Comparison of ENCODE assay signal across 26 mouse cellular contexts in genomic region chr7:96597871-96598270, GRCm38 (mm10).
DNase-seq lines count a peak whose midpoint lies in the region; ATAC-seq and TF ChIP-seq lines count a peak whose summit lies in the region.
"Had no signal": no experiment of that assay in that cellular context is flagged by ENCODE, and none has a peak within 500 bp of the region (broad histone marks: within the 10 kb centered on the region; RNA-seq: fewer than 3 reads in every experiment).

No protein-coding gene starts in this region.

- peaks cover 5% of the 10 kb centered on the region; the same call in 1 of the 2 replicates for H3K27me3 ChIP-seq in forebrain, embryonic 10.5 days (ENCODE audit: poor library complexity, severe bottlenecking)
- H3K27me3 ChIP-seq in forebrain, embryonic 14.5 days (replicated peaks; ENCODE audit: control insufficient read depth, insufficient read depth, low read length), result no peaks in the 10 kb centered on the region
- H3K27me3 ChIP-seq in hindbrain, postnatal 0 days (ENCODE audit: insufficient read depth, low read length), result no peaks in the 10 kb centered on the region
- H3K27me3 ChIP-seq in hindbrain, embryonic 12.5 days, result no peaks in the 10 kb centered on the region
- H3K27me3 ChIP-seq in limb, embryonic 10.5 days (ENCODE audit: low read depth, poor library complexity, severe bottlenecking), result no peaks in the 10 kb centered on the region
- H3K27me3 ChIP-seq: embryonic facial prominence, embryonic 12.5 days; embryonic facial prominence, embryonic 15.5 days; heart, embryonic 12.5 days; heart, embryonic 15.5 days had no signal

- TF ChIP-seq CTCF in hindbrain, postnatal 0 days (IDR thresholded peaks at IDR 0.05; ENCODE audit: low read depth), result no peak

- no peak overlapping the region for H3K4me2 ChIP-seq in forebrain, embryonic 14.5 days (ENCODE audit: low read length)
- no peak overlapping the region for H3K4me2 ChIP-seq in hindbrain, postnatal 0 days (ENCODE audit: low read depth, low read length)
- H3K4me2 ChIP-seq in hindbrain, embryonic 12.5 days (replicated peaks), result no peak overlapping the region
- H3K4me2 ChIP-seq: embryonic facial prominence, embryonic 12.5 days; embryonic facial prominence, embryonic 15.5 days; heart, embryonic 12.5 days; heart, embryonic 15.5 days; hindbrain, embryonic 14.5 days had no signal

- H3K9ac ChIP-seq in forebrain, embryonic 14.5 days (ENCODE audit: low read length), result no peak overlapping the region
- no peak overlapping the region for H3K9ac ChIP-seq in hindbrain, postnatal 0 days (replicated peaks; ENCODE audit: low read length)
- no peak overlapping the region for H3K9ac ChIP-seq in hindbrain, embryonic 12.5 days
- H3K9ac ChIP-seq: embryonic facial prominence, embryonic 12.5 days; embryonic facial prominence, embryonic 15.5 days; forebrain, postnatal 0 days; heart, embryonic 12.5 days; heart, embryonic 15.5 days; hindbrain, embryonic 14.5 days had no signal

- H3K9me3 ChIP-seq in forebrain, embryonic 10.5 days, result no peaks in the 10 kb centered on the region
- no peaks in the 10 kb centered on the region for H3K9me3 ChIP-seq in forebrain, embryonic 14.5 days (replicated peaks; ENCODE audit: control insufficient read depth, low read length)
- H3K9me3 ChIP-seq in hindbrain, postnatal 0 days (ENCODE audit: low read length), result no peaks in the 10 kb centered on the region
- H3K9me3 ChIP-seq in hindbrain, embryonic 12.5 days (replicated peaks), result no peaks in the 10 kb centered on the region
- no peaks in the 10 kb centered on the region for H3K9me3 ChIP-seq in limb, embryonic 10.5 days (replicated peaks)
- H3K9me3 ChIP-seq: embryonic facial prominence, embryonic 12.5 days; embryonic facial prominence, embryonic 15.5 days; heart, embryonic 12.5 days; heart, embryonic 15.5 days; hindbrain, embryonic 10.5 days had no signal

- peaks cover 68% of the 10 kb centered on the region for H3K4me1 ChIP-seq in forebrain, embryonic 10.5 days
- H3K4me1 ChIP-seq in forebrain, embryonic 14.5 days (ENCODE audit: control insufficient read depth, insufficient read depth, low read length), result peaks cover 18% of the 10 kb centered on the region
- no peaks in the 10 kb centered on the region for H3K4me1 ChIP-seq in hindbrain, postnatal 0 days (ENCODE audit: insufficient read depth, low read length)
- H3K4me1 ChIP-seq in hindbrain, embryonic 12.5 days, result 0 out of 2 replicates have a peak, but pooled peaks cover 2% of the 10 kb centered on the region
- H3K4me1 ChIP-seq in limb, embryonic 10.5 days, result peaks cover 53% of the 10 kb centered on the region
- H3K4me1 ChIP-seq: embryonic facial prominence, embryonic 15.5 days; heart, embryonic 15.5 days had no signal

- 97% methylated on average over 4 of the region's 4 CpGs for WGBS in forebrain, embryonic 10.5 days
- WGBS in forebrain, embryonic 14.5 days, result 82% methylated on average over 4 of the region's 4 CpGs
- 78% methylated on average over 4 of the region's 4 CpGs for WGBS in hindbrain, postnatal 0 days
- WGBS in hindbrain, embryonic 12.5 days, result 94% methylated on average over 4 of the region's 4 CpGs
- 98% methylated on average over 4 of the region's 4 CpGs for WGBS in limb, embryonic 10.5 days

- ATAC-seq in forebrain, embryonic 14.5 days, result no peak
- no peak for ATAC-seq in hindbrain, postnatal 0 days
- no peak for ATAC-seq in hindbrain, embryonic 12.5 days (ENCODE audit: low FRiP score)
- ATAC-seq: CD4-positive, CD25-positive, alpha-beta regulatory T cell, adult 4 months; forebrain, postnatal 0 days; intestine, postnatal 0 days had no signal

- peak overlapping the region; percentile 82; the same call in 1 of the 2 replicates for H3K27ac ChIP-seq in forebrain, embryonic 10.5 days
- no peak overlapping the region for H3K27ac ChIP-seq in forebrain, embryonic 14.5 days (ENCODE audit: low read depth, low read length)
- H3K27ac ChIP-seq in hindbrain, postnatal 0 days, result no peak overlapping the region
- no peak overlapping the region for H3K27ac ChIP-seq in hindbrain, embryonic 12.5 days
- H3K27ac ChIP-seq in limb, embryonic 10.5 days, result 0 out of 2 replicates have a peak overlapping the region, but pooled peaks have one; percentile 7
- H3K27ac ChIP-seq: embryonic facial prominence, embryonic 12.5 days; embryonic facial prominence, embryonic 15.5 days; heart, embryonic 15.5 days; hindbrain, embryonic 10.5 days; hindbrain, embryonic 14.5 days had no signal

- H3K4me3 ChIP-seq in forebrain, embryonic 10.5 days, result no peak overlapping the region
- no peak overlapping the region for H3K4me3 ChIP-seq in forebrain, embryonic 14.5 days (ENCODE audit: low read depth, low read length)
- no peak overlapping the region for H3K4me3 ChIP-seq in hindbrain, postnatal 0 days (ENCODE audit: low read length)
- H3K4me3 ChIP-seq in hindbrain, embryonic 12.5 days, result no peak overlapping the region
- H3K4me3 ChIP-seq in limb, embryonic 10.5 days, result no peak overlapping the region
- H3K4me3 ChIP-seq: embryonic facial prominence, embryonic 12.5 days; embryonic facial prominence, embryonic 15.5 days; heart, embryonic 12.5 days; heart, embryonic 15.5 days; hindbrain, embryonic 10.5 days had no signal

- no peak for DNase-seq in forebrain, embryonic 10.5 days (ENCODE audit: extremely low spot score, low spot score)
- DNase-seq in forebrain, embryonic 14.5 days (ENCODE audit: low spot score), result no peak
- DNase-seq in hindbrain, postnatal 0 days (ENCODE audit: low spot score), result peak; percentile 9
- no peak for DNase-seq in limb, embryonic 10.5 days (ENCODE audit: low spot score)
- no peak for DNase-seq in kidney, adult 9 months
- DNase-seq: adrenal gland, adult 2 months; adrenal gland, postnatal 14 days; cerebellum, adult 11 months; cerebellum, adult 9-10 months; cerebellum, postnatal 36 days; embryo, embryonic 11 days; forebrain, postnatal 0 days; gastrocnemius, postnatal 25 days; heart, adult 18-20 months; heart, postnatal 10 days; heart, postnatal 36 days; kidney, adult 2 months had no signal

- H3K36me3 ChIP-seq in forebrain, embryonic 10.5 days (replicated peaks), result peaks cover 3% of the 10 kb centered on the region; the same call in 1 of the 2 replicates
- H3K36me3 ChIP-seq in forebrain, embryonic 14.5 days (ENCODE audit: control insufficient read depth, insufficient read depth, low read length), result no peaks in the 10 kb centered on the region
- no peaks in the 10 kb centered on the region for H3K36me3 ChIP-seq in hindbrain, postnatal 0 days (ENCODE audit: insufficient read depth, low read length)
- H3K36me3 ChIP-seq in hindbrain, embryonic 12.5 days, result no peaks in the 10 kb centered on the region
- no peaks in the 10 kb centered on the region for H3K36me3 ChIP-seq in limb, embryonic 10.5 days
- H3K36me3 ChIP-seq: embryonic facial prominence, embryonic 12.5 days; embryonic facial prominence, embryonic 15.5 days; heart, embryonic 12.5 days; heart, embryonic 15.5 days; hindbrain, embryonic 10.5 days had no signal

Comparison
In these comparisons a context has a peak if more than half of its experiments do, and no peak if none do; other contexts are left out.
1. H3K27ac ChIP-seq: peak in forebrain, embryonic 10.5 days (single experiment) and limb, embryonic 10.5 days (single experiment); none in forebrain, embryonic 14.5 days (single experiment), hindbrain, postnatal 0 days (single experiment) and hindbrain, embryonic 12.5 days (single experiment).